ENCODE assay signal across 9 mouse cellular contexts in genomic region chr7:38086401-38086800, GRCm38 (mm10). TPM values are rescaled to one million over a fixed set of nuclear protein-coding genes. Genes with fewer than 3 reads are reported as not detected.
A peak's percentile ranks its signal among the peaks of the same experiment; 100 is the strongest.
DNase-seq lines count a peak whose midpoint lies in the region; ATAC-seq and TF ChIP-seq lines count a peak whose summit lies in the region.
"Had no signal": no experiment of that assay in that cellular context is flagged by ENCODE, and none has a peak within 500 bp of the region (broad histone marks: within the 10 kb centered on the region; RNA-seq: fewer than 3 reads in every experiment).

No protein-coding gene starts in this region.

- TF ChIP-seq CTCF in stomach, postnatal 0 days (IDR thresholded peaks at IDR 0.05; ENCODE audit: low read depth) = no peak

- DNase-seq in heart, postnatal 25 days (ENCODE audit: low spot score) = no peak
- DNase-seq in stomach, postnatal 0 days (ENCODE audit: low spot score) = no peak
- no peak for DNase-seq in ovary, postnatal 10 days (ENCODE audit: low spot score)
- DNase-seq: right cerebral cortex, postnatal 25 days had no signal

- H3K4me3 ChIP-seq in heart, embryonic 12.5 days = no peak overlapping the region
- no peak overlapping the region for H3K4me3 ChIP-seq in midbrain, embryonic 13.5 days (replicated peaks)
- no peak overlapping the region for H3K4me3 ChIP-seq in midbrain, embryonic 15.5 days
- no peak overlapping the region for H3K4me3 ChIP-seq in intestine, embryonic 16.5 days (ENCODE audit: low read length)
- no peak overlapping the region for H3K4me3 ChIP-seq in stomach, postnatal 0 days (ENCODE audit: low read depth, low read length)

- no peaks in the 10 kb centered on the region for H3K27me3 ChIP-seq in heart, embryonic 12.5 days (replicated peaks)
- peaks cover 26% of the 10 kb centered on the region for H3K27me3 ChIP-seq in midbrain, embryonic 13.5 days
- H3K27me3 ChIP-seq in midbrain, embryonic 15.5 days (replicated peaks) = peaks cover 20% of the 10 kb centered on the region
- H3K27me3 ChIP-seq in intestine, embryonic 16.5 days (replicated peaks; ENCODE audit: control insufficient read depth, insufficient read depth, low read length) = no peaks in the 10 kb centered on the region
- no peaks in the 10 kb centered on the region for H3K27me3 ChIP-seq in stomach, postnatal 0 days (ENCODE audit: control insufficient read depth, insufficient read depth, low read length)
- H3K27me3 ChIP-seq: CH12.LX had no signal

- WGBS in heart, embryonic 12.5 days = 49% methylated on average over 8 of the region's 8 CpGs
- WGBS in midbrain, embryonic 13.5 days = 34% methylated on average over 8 of the region's 8 CpGs
- WGBS in midbrain, embryonic 15.5 days = 37% methylated on average over 8 of the region's 8 CpGs
- WGBS in intestine, embryonic 16.5 days = 53% methylated on average over 8 of the region's 8 CpGs
- 55% methylated on average over 8 of the region's 8 CpGs for WGBS in stomach, postnatal 0 days

- no peak for ATAC-seq in heart, embryonic 12.5 days (ENCODE audit: insufficient number of reproducible peaks, low FRiP score)
- ATAC-seq in midbrain, embryonic 13.5 days = no peak
- ATAC-seq in midbrain, embryonic 15.5 days (replicated peaks) = no peak
- ATAC-seq in intestine, embryonic 16.5 days = no peak
- ATAC-seq in stomach, postnatal 0 days (ENCODE audit: low FRiP score, low TSS enrichment) = no peak

- no peak for TF ChIP-seq EP300 in stomach, postnatal 0 days (optimal IDR thresholded peaks at IDR 0.05)

- no peak overlapping the region for H3K9ac ChIP-seq in heart, embryonic 12.5 days
- H3K9ac ChIP-seq in midbrain, embryonic 13.5 days (replicated peaks) = no peak overlapping the region
- no peak overlapping the region for H3K9ac ChIP-seq in midbrain, embryonic 15.5 days
- peak overlapping the region; percentile 54 for H3K9ac ChIP-seq in intestine, embryonic 16.5 days (ENCODE audit: low read depth, low read length)
- H3K9ac ChIP-seq in stomach, postnatal 0 days (ENCODE audit: low read length) = no peak overlapping the region

- no peaks in the 10 kb centered on the region for H3K36me3 ChIP-seq in heart, embryonic 12.5 days
- H3K36me3 ChIP-seq in midbrain, embryonic 13.5 days = no peaks in the 10 kb centered on the region
- H3K36me3 ChIP-seq in midbrain, embryonic 15.5 days (replicated peaks) = no peaks in the 10 kb centered on the region
- no peaks in the 10 kb centered on the region for H3K36me3 ChIP-seq in intestine, embryonic 16.5 days (ENCODE audit: control insufficient read depth, insufficient read depth, low read length)
- H3K36me3 ChIP-seq in stomach, postnatal 0 days (ENCODE audit: control insufficient read depth, insufficient read depth, low read length) = no peaks in the 10 kb centered on the region

- H3K4me2 ChIP-seq in heart, embryonic 12.5 days = peak overlapping the region; percentile 92
- 0 out of 2 replicates have a peak overlapping the region, but pooled peaks have one; percentile 68 for H3K4me2 ChIP-seq in midbrain, embryonic 13.5 days (replicated peaks)
- H3K4me2 ChIP-seq in midbrain, embryonic 15.5 days = no peak overlapping the region
- H3K4me2 ChIP-seq in intestine, embryonic 16.5 days (ENCODE audit: low read depth, low read length) = 0 out of 2 replicates have a peak overlapping the region, but pooled peaks have one; percentile 82
- H3K4me2 ChIP-seq in stomach, postnatal 0 days (replicated peaks; ENCODE audit: low read depth) = peak overlapping the region; percentile 79; the same call in 1 of the 2 replicates

- H3K4me1 ChIP-seq in heart, embryonic 12.5 days (replicated peaks) = peaks cover 28% of the 10 kb centered on the region
- H3K4me1 ChIP-seq in midbrain, embryonic 13.5 days (replicated peaks) = peaks cover 22% of the 10 kb centered on the region
- peaks cover 16% of the 10 kb centered on the region for H3K4me1 ChIP-seq in midbrain, embryonic 15.5 days
- peaks cover 14% of the 10 kb centered on the region for H3K4me1 ChIP-seq in intestine, embryonic 16.5 days (ENCODE audit: control insufficient read depth, insufficient read depth, low read length)
- peaks cover 7% of the 10 kb centered on the region for H3K4me1 ChIP-seq in stomach, postnatal 0 days (replicated peaks; ENCODE audit: control insufficient read depth, insufficient read depth)

- H3K9me3 ChIP-seq in heart, embryonic 12.5 days (replicated peaks) = no peaks in the 10 kb centered on the region
- H3K9me3 ChIP-seq in midbrain, embryonic 13.5 days = no peaks in the 10 kb centered on the region
- H3K9me3 ChIP-seq in midbrain, embryonic 15.5 days = no peaks in the 10 kb centered on the region
- no peaks in the 10 kb centered on the region for H3K9me3 ChIP-seq in intestine, embryonic 16.5 days (ENCODE audit: control insufficient read depth, low read length)
- H3K9me3 ChIP-seq in stomach, postnatal 0 days (ENCODE audit: control insufficient read depth, low read length) = no peaks in the 10 kb centered on the region

- intact Hi-C loops in heart, postnatal 25 days (cut with DNase I) = loop anchor here (2.0 kb wide), 1 partner anchor 20 kb away; the partner anchor contains the start of gene Ccne1

- H3K27ac ChIP-seq in heart, embryonic 12.5 days (ENCODE audit: poor library complexity, severe bottlenecking) = no peak overlapping the region
- no peak overlapping the region for H3K27ac ChIP-seq in midbrain, embryonic 13.5 days
- H3K27ac ChIP-seq in midbrain, embryonic 15.5 days = no peak overlapping the region
- peak overlapping the region; percentile 84 for H3K27ac ChIP-seq in intestine, embryonic 16.5 days (ENCODE audit: low read length)
- peak overlapping the region; percentile 85 for H3K27ac ChIP-seq in stomach, postnatal 0 days (replicated peaks)

RNA-seq across cellular contexts. Expression of gene Ccne1, which starts 20.9 kb away (rescaled TPM):
- 47.9 and 48.1 TPM in 2 replicates for polyA plus RNA-seq in heart, embryonic 12.5 days (2016; fragmentation: Nextera tagmentation; extraction: Ambion mirVana)
- total RNA-seq in heart, postnatal 25 days (2021) = 1 to 10 TPM; 1.2 to 1.3 TPM
- polyA plus RNA-seq in midbrain, embryonic 13.5 days (2015; fragmentation: Nextera tagmentation; extraction: Ambion mirVana) = 15.7 and 17.6 TPM in 2 replicates
- polyA plus RNA-seq in midbrain, embryonic 15.5 days (2015; fragmentation: Nextera tagmentation; extraction: Ambion mirVana) = 11.6 and 13.2 TPM in 2 replicates
- polyA plus RNA-seq in intestine, embryonic 16.5 days (2015; fragmentation: Nextera tagmentation; extraction: Ambion mirVana) = 45.8 and 55.9 TPM in 2 replicates
- 14.2 and 15.3 TPM in 2 replicates for polyA plus RNA-seq in stomach, postnatal 0 days (2015; fragmentation: Nextera tagmentation; extraction: Ambion mirVana)

Comparison
In these comparisons a context has a peak if more than half of its experiments do, and no peak if none do; other contexts are left out.
1. H3K27ac ChIP-seq: peak in intestine, embryonic 16.5 days (single experiment) and stomach, postnatal 0 days (single experiment); none in heart, embryonic 12.5 days (single experiment), midbrain, embryonic 13.5 days (single experiment) and midbrain, embryonic 15.5 days (single experiment).